Mouse (Mus musculus): ENCODE data around the gene Sem1. TPM values are rescaled to one million over a fixed set of nuclear protein-coding genes. Genes with fewer than 3 reads are reported as not detected.
"Not testable (repeated sequence)": the region's sequence is repeated elsewhere in the genome, so short reads cannot be mapped to it uniquely, and the experiment has no call there.

Gene Sem1
- total RNA-seq (2021): 10 to 100 TPM; 75.8 to 80.6 TPM
- long read RNA-seq, experiment 1, transcript Sem1-201 (3 exons, 1,472 nt): major isoform, 135 of 138 reads
- long read RNA-seq, experiment 1, partial matches to known transcripts: 1 of 138 reads
- long read RNA-seq, experiment 1, other reads (novel, unspliced or antisense): 2 of 138 reads
- long read RNA-seq, experiment 2, transcript Sem1-201 (3 exons, 1,472 nt): major isoform, 109 of 110 reads
- long read RNA-seq, experiment 2, partial matches to known transcripts: 0 of 110 reads
- long read RNA-seq, experiment 2, other reads (novel, unspliced or antisense): 1 of 110 reads

- peak; percentile 88 for DNase-seq
Measured at GRCm38 (mm10) chr6:6578304-6579149, at the start of gene Sem1. TSS of gene Sem1 (minus strand) at chr6:6578663.

GRCm38 (mm10) chr6:6622846-6623749, 44.6 kb upstream of the Sem1 start:
- peak; percentile 33 for DNase-seq

- DNase-seq: no peak
Measured at GRCm38 (mm10) chr6:6603561-6604544, 25.4 kb upstream of the Sem1 start.

GRCm38 (mm10) chr6:6586313-6586712, 7.8 kb upstream of the Sem1 start:
- no peak for DNase-seq

- no peak for DNase-seq
Measured at GRCm38 (mm10) chr6:6581849-6582248, 3.4 kb upstream of the Sem1 start.

DNA sequence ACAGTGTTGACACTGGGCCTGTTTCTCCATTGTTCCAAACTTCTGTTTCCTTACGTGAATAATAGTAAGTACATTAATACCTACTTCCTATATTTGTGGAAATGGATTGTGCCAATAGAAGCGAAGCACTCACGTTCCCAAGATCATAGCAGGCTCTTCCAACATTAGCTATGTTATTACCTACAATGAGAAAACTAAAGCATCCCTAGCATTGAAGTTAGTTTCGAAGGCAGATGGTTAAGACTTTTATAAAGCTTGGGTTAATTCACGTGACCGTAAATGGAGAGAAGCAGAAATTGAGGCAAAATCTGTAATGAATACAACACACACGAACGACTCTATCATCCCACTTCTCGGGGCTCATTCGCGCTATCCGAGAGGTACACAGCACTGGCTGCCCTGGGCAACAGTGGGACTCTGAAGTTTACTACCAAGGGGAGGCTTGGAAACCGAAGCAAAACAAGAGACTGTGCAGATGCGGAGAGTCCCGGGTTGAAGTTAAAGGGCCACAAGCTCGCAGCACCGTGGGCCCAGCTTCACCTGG, 650 bp downstream of the Sem1 start:
- DNase-seq: no peak

- no peak for DNase-seq
Measured at GRCm38 (mm10) chr6:6577291-6577690, 1.2 kb downstream of the Sem1 start.

DNA sequence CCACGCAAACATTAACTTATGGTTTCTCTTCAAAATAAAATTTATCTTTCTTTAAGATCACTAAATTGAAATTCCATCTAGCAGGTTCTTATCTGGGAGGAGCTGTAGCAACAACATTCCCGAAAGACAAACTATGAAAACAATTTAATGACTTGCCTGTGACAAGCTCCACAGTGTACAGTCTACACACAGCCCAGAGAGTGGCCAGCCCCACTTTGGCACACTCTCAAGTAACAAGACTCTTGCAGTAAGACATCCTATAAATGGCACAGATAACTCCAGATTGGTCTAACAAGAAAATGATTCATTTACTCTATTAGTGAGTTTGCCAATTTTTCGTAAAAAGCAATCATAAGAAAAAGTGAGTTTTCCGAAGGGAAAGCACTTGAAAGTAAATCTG, 2.7 kb downstream of the Sem1 start:
- DNase-seq: no peak

GRCm38 (mm10) chr6:6568436-6568835, 10.0 kb downstream of the Sem1 start:
- DNase-seq: no peak

DNA sequence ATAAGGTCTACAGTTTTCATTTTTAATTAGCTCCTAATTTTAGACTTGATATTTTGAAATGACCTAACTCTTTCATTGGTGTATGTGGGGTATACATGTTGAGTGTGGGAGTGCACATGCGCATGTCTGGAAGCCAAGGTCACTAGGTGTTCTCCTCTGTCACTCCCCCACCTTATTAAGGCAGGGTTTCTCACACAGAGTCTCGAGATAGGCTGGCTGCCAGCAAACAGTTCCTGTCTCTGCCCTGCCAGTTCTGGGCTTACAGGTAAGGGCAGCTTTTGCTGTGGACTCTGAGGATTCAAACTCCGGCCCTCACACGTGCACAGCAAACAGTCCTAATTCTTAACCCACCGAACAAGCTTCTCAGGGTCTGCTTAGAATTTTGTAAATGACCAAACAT, 14.8 kb downstream of the Sem1 start:
- no peak for DNase-seq

- DNase-seq: no peak
Measured at GRCm38 (mm10) chr6:6562716-6563115, 15.7 kb downstream of the Sem1 start.

- DNase-seq: no peak
Measured at GRCm38 (mm10) chr6:6557647-6558046, 20.8 kb downstream of the Sem1 start.

DNA sequence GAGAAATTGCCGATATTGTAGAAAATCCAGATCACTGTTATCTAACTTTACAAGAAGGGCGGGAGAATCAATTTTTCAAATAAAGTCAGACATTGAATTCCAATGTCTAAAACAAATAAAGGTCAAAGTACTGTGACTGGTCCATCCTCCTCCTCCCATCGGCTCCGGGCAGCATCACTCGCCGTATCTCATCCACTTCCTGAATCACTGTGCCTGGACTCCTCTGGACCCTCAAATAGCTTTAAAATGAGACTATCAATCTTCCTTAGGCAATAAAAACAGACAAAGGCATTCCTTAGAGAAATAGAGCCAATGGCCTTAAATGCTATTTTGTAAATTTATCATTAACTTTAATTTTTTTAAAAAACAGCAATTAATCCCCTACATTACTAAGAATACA, 26.5 kb downstream of the Sem1 start:
- DNase-seq: no peak

GRCm38 (mm10) chr6:6547997-6548396, 30.5 kb downstream of the Sem1 start:
- DNase-seq: no peak

GRCm38 (mm10) chr6:6544255-6544645, 34.2 kb downstream of the Sem1 start:
- no peak for DNase-seq

- no peak for DNase-seq
Measured at GRCm38 (mm10) chr6:6543606-6544254, 34.7 kb downstream of the Sem1 start.

DNA sequence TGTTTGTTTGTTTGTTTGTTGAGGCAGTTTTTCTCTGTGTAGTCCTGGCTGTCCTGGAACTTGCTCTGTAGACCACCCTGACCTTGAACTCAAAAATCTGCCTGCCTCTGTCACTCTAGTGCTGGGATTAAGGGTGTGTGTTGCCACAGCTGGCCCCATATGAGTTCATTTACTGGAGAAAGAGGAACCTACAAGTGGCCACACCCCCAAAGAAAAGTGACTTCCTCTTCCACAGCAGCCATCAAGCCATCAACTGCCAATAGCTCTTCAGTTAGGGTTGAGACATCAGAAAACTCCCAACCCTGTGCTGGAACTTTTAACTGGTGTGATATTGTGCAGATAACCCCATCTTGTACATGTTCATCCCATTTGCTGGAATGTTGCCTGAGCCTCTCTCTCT, 36.3 kb downstream of the Sem1 start:
- DNase-seq: no peak

DNA sequence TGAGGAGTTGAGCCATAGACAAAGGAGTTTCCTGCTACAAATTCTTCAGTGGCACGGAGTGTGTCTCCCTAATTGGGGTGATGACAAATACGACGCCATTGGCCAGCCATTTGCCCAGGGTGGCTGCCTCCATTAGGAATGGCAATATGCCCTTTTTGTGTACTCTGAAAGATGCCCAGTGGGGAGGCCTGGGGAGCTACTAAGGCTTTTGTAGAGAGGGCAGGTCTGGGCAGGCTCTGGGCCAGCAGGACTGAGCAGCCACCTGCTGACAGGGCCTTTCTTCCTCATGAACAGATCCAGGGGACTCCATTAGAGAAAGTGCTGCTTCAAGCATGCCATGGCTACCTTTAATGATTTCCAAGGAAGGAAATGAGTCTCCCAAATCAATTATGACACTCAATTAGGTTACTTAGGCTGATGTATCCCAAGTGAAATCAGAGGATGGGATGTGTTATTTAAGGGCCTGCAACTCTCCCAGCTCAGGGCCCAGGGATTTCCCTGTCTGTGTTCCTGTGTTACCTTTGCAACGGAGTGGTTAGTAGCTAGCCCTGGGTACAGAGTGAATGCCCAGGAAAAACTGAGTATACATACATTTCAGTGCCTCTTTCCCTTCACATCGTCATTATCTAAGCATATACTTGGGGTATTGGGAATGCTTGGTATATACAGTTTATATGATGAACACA, 41.5 kb downstream of the Sem1 start:
- no peak for DNase-seq

DNA sequence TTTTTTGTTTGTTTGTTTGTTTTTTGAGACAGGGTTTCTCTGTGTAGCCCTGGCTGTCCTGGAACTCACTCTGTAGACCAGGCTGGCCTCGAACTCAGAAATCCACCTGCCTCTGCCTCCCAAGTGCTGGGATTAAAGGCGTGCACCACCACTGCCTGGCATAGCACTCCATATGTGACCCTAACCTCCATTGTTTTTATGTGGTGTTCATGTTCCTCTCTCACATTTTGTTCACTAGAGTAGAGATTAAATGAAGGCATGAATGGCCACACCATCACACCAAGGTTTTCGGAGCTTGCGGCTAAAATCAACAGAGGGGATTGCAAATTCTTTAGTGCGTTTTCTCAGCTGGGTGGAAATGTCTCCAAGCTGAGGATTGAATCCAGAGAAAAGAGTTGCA, 42.1 kb downstream of the Sem1 start:
- not testable (repeated sequence) for DNase-seq
